Comparison of ENCODE assay signal across 28 mouse cellular contexts in the genomic region with DNA sequence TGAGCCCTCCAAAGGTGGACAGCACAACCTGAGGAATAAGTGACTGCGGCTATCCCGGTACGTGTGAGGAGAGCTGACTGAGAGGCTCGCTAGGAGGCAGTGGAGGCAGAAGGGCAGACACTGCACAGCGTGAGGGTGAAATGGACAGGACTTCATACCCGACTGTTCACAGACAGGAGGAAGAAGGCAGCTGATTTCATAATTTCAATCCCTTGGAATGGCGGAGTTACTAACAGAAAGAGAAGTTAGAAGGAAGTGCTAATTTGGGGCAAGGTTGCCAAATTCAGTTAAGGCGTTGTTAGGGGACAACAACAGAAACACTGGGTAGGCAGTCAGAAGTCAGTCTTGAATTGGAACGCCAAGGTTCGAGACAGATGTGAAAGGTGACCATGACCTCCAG.
DNase-seq lines count a peak whose midpoint lies in the region; ATAC-seq and TF ChIP-seq lines count a peak whose summit lies in the region.
"Had no signal": no experiment of that assay in that cellular context is flagged by ENCODE, and none has a peak within 500 bp of the region (broad histone marks: within the 10 kb centered on the region; RNA-seq: fewer than 3 reads in every experiment).

No protein-coding gene starts in this region.

- peak; percentile 7 for DNase-seq in liver, adult 2 months (ENCODE audit: extremely low read depth, low read depth, low spot score)
- DNase-seq in liver: no peak
- DNase-seq in lung, postnatal 36 days: peak; percentile 33
- no peak for DNase-seq in lung, postnatal 14 days
- no peak for DNase-seq in layer of hippocampus, adult 9-11 months
- DNase-seq: adrenal gland, adult 8-10 months; adrenal gland, postnatal 14 days; adrenal gland, postnatal 36 days; B cell, adult 2 months; cerebellum, adult 11-12 months; cerebellum, adult 2 months; cerebellum, adult 9-10 months; cerebellum, postnatal 14 days; cerebellum, postnatal 36 days; embryo, embryonic 11 days had no signal

- peak; percentile 63 for ATAC-seq in granulocyte monocyte progenitor cell, adult 5-6 weeks (replicated peaks; ENCODE audit: poor library complexity, severe bottlenecking)
- peak; percentile 76 for ATAC-seq in megakaryocyte progenitor cell, adult 5-6 weeks (replicated peaks; ENCODE audit: poor library complexity)
- ATAC-seq: activated CD4-positive, CD25-positive, alpha-beta regulatory T cell, adult 4 months; CD4-positive, CD25-positive, alpha-beta regulatory T cell, adult 4 months; forebrain, embryonic 13.5 days; forebrain, embryonic 15.5 days; Patski had no signal

- H3K27ac ChIP-seq in liver, adult 2 months (replicated peaks; ENCODE audit: insufficient read depth, low read depth, low read length): no peak overlapping the region
- H3K27ac ChIP-seq: embryonic facial prominence, embryonic 13.5 days; embryonic facial prominence, embryonic 15.5 days; forebrain, embryonic 10.5 days; forebrain, embryonic 13.5 days; forebrain, embryonic 15.5 days had no signal

- no peak overlapping the region for H3K4me3 ChIP-seq in liver, adult 2 months (ENCODE audit: insufficient read depth, low read depth, low read length)
- H3K4me3 ChIP-seq: embryonic facial prominence, embryonic 13.5 days; embryonic facial prominence, embryonic 15.5 days; erythroblast, embryonic 14.5 days; forebrain, embryonic 10.5 days; forebrain, embryonic 13.5 days; forebrain, embryonic 15.5 days had no signal

- H3K27me3 ChIP-seq in liver, adult 2 months (ENCODE audit: control insufficient read depth, insufficient read depth, low read length): no peaks in the 10 kb centered on the region
- H3K27me3 ChIP-seq: CH12.LX; embryonic facial prominence, embryonic 13.5 days; embryonic facial prominence, embryonic 15.5 days; forebrain, embryonic 13.5 days; forebrain, embryonic 15.5 days; Patski had no signal

- H3K79me2 ChIP-seq in liver, adult 2 months (ENCODE audit: control insufficient read depth, insufficient read depth, low read length): no peaks in the 10 kb centered on the region

- no peak for TF ChIP-seq CTCF in liver, adult 2 months (IDR thresholded peaks at IDR 0.05; ENCODE audit: low read depth, low read length)

- 88% methylated on average over 10 of the region's 10 CpGs for WGBS in liver, adult 2 months

- no peaks in the 10 kb centered on the region for H3K4me1 ChIP-seq in liver, adult 2 months (ENCODE audit: control insufficient read depth, insufficient read depth, low read length)
- H3K4me1 ChIP-seq: embryonic facial prominence, embryonic 13.5 days; embryonic facial prominence, embryonic 15.5 days; forebrain, embryonic 10.5 days; forebrain, embryonic 13.5 days; forebrain, embryonic 15.5 days had no signal

- H3K9ac ChIP-seq in liver, adult 2 months (ENCODE audit: low read depth, low read length): no peak overlapping the region
- H3K9ac ChIP-seq: embryonic facial prominence, embryonic 13.5 days; embryonic facial prominence, embryonic 15.5 days; forebrain, embryonic 13.5 days; forebrain, embryonic 15.5 days had no signal

- peaks cover 71% of the 10 kb centered on the region for H3K36me3 ChIP-seq in liver, adult 2 months (ENCODE audit: control insufficient read depth, insufficient read depth, low read length)
- H3K36me3 ChIP-seq: G1E had no signal

- TF ChIP-seq POLR2A in liver, adult 2 months (IDR thresholded peaks at IDR 0.05; ENCODE audit: extremely low read depth, insufficient read depth, low read length): no peak

Comparison
In these comparisons a context has a peak if more than half of its experiments do, and no peak if none do; other contexts are left out.
1. DNase-seq: peak in liver, adult 2 months (single experiment) and lung, postnatal 36 days (single experiment); none in liver (single experiment), lung, postnatal 14 days (single experiment) and layer of hippocampus, adult 9-11 months (single experiment).